Mouse (Mus musculus) brain, embryonic 14.5 days (tissue): ENCODE data around the gene Aldh1a3.

Experiments used
- CTCF ChIP-seq: fragments of 200-500 bp; IDR thresholded peaks from 2 replicates; pipeline ENCODE4 v1.5.1; 2012; ENCODE audit warnings: inconsistent platforms, mild to moderate bottlenecking, moderate library complexity, borderline replicate concordance; ENCODE audit not compliant: insufficient read depth, insufficient read length; ENCODE audit errors: extremely low read depth
- POLR2A ChIP-seq: fragments of 200-500 bp; IDR thresholded peaks from 2 replicates; pipeline ENCODE4 v1.6.1; 2012; ENCODE audit warnings: mild to moderate bottlenecking, inconsistent platforms, borderline replicate concordance; ENCODE audit not compliant: poor library complexity, insufficient read depth, insufficient read length, severe bottlenecking; ENCODE audit errors: extremely low read depth

- TF ChIP-seq POLR2A (no peak), CTCF (no peak)
These were observed 68.9 kb downstream of the Aldh1a3 start for GRCm38 (mm10) chr7:66358461-66358860.
